Mouse (Mus musculus) layer of hippocampus, adult 11-12 months (tissue): Measurements from ENCODE around the gene Pdgfc.
A peak's percentile ranks its signal among the peaks of the same experiment; 100 is the strongest.

ENCODE experiments used
- DNase-seq: peaks from one replicate; pipeline ENCODE4 v3.0.0; 2022; ENCODE audit warnings: low spot score

Gene Pdgfc

DNA sequence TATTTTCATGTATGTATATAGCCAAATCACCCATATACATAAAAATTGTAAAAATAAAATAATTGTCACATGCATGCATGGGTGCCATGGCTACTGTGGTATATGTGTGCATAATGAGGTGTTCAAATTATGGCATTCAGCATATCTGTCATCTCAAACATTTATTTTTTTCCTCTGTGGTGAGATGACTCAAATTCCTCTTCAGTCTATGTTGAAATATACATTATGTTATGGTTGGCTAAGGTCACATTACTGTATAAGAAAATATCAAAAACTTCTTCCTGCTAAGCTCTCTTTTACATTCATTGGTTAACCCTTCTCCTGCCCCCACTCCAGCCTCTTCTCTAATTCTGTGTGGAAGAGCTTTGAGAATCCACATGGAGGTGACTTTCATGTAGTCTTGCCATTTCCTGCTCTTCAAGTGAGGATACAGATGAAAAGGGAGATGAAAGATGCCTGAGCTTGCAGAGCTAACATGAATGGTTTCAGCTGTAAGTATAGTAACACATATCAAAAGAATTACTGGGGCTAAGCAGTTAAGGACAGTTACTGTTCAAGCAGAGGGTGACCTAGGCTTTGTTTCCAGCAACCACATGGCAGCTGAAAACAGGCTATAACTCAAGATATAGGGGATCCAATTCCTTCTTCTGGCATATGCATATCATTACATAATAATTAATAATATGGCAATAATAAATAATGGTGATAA lies 124.4 kb downstream of the Pdgfc start:
- DNase-seq, result no peak

- DNase-seq, result no peak
Observed at GRCm38 (mm10) chr3:81162129-81162528, 125.9 kb downstream of the Pdgfc start.

DNA sequence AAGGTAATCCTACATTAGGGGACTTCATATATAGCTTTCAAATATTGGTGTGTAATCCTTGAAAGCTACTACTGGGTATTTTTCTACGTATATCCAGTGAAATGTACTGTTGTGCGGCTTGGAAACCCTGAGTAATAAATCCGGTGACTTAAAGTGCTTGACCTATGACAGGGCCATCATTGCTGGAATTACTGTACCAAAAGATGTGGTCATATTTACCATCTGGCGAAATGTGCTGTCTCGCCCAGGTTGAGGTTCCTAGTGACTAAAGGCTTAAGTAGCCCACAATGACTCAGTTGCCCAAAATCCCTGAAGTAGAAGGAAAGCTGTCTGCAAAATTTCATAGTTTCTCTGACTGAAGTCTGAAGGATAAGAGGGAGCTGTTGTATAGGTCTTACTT lies 127.9 kb downstream of the Pdgfc start:
- DNase-seq, result no peak

GRCm38 (mm10) chr3:81170073-81170809 lies 134.0 kb downstream of the Pdgfc start:
- DNase-seq, result no peak

DNA sequence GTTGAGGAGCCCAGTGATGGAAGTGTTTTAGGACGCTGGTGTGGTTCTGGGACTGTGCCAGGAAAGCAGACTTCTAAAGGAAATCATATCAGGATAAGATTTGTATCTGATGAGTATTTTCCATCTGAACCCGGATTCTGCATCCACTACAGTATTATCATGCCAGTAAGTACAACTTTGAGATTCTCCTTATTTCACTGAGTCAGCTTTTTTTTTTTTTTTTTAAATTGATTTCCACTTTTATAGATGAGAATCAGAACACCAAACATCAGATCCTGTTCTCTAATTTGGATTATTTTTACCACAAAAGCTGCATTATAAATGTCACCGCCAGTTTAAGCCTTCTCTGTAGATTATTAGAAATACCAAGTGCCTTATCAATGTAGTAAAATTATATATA lies 138.6 kb downstream of the Pdgfc start:
- DNase-seq, result no peak

DNA sequence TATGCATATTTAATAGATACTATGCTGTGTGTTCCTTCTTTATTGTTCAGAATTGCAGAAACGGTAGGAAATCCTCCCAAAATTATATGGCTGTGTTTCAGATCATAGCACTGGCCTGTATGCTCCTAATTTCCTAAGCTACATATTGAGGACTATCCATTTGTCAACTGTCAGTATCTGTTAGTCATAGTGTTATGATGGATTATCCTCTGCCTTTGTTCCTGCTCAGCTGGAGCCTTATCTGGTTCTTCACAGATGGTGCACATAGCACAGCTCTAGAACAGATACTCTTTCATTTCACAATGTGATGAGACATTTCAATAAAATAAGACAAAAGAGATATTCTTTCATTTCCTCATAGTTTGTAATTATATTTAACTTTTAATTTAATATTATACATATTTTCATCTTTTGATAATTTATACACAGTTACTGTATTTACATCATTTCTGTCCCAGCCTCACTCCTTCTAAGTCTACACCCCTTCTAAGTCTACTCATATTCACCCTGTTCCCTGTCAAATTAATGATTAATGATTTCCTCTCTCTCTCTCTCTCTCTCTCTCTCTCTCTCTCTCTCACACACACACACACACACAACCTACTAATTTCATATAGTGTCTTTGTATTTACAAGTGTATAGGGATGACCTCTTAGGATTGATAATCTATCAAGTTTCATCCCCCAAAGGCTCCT lies 145.2 kb downstream of the Pdgfc start:
- DNase-seq, result peak; percentile 12

- DNase-seq, result no peak
Observed at GRCm38 (mm10) chr3:81196937-81197336, 160.7 kb downstream of the Pdgfc start.

- no peak for DNase-seq
Observed at GRCm38 (mm10) chr3:81197644-81198043, 161.4 kb downstream of the Pdgfc start.

DNA sequence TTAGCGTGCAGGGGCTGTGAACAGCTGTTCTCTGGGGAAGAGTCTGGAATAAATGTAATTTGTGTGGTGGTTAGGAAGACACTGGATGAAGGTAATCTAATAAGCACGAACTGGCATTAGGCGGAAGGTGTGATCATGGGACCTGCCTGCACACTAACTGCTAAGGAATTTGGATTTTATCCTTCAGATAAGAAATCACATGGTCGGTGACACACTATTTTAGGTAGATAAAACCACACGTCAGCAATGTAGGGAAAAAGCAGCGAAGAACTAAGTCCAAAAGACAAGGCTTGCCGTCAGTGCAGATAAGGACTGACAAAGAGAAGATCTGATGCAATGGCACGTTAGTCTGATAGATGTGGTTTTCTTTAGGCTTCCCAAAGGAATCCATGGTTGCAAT lies 164.4 kb downstream of the Pdgfc start:
- DNase-seq, result no peak

- no peak for DNase-seq
Observed at GRCm38 (mm10) chr3:81205201-81205600, 169.0 kb downstream of the Pdgfc start.

- DNase-seq, result no peak
Observed at GRCm38 (mm10) chr3:81208246-81208645, 172.0 kb downstream of the Pdgfc start.

DNA sequence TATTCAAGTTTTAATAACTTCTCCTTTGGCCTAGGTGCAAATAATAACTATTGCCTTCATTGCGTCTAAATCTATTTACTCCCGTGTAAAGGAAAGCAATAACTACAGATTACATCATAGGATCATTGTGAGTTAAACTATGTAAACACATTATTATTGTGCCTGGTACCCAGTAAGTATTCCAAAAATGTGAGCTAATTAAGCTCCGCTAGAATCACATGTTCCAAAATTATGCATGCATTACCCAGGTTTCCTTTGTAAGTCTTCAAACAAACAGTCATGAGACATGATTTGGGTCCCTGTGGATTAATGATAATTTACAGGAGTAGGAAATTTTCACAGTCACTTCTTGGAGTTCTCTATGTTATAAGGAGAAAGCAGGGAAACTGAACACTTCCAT lies 174.9 kb downstream of the Pdgfc start:
- DNase-seq, result no peak

DNA sequence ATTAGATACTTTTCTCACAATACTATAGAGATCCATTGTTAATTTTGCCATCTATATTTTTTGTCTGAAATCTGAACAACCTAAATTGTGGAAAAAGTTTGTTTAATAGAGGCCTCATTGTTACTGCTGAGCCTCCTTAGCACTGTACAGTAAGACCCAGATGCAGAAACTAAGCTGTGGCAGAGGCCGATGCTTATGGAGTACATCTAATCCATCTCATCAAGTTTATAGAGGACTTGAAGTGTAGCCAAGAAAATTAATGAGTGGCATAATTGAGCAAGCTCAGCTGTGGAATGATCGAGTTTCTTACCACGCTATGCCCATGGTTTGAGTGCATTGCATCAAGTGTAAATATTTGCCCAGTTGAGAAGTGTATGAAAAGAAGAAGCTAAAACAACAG lies 175.4 kb downstream of the Pdgfc start:
- DNase-seq, result no peak

GRCm38 (mm10) chr3:81215547-81216118 lies 179.4 kb downstream of the Pdgfc start:
- DNase-seq, result no peak

DNA sequence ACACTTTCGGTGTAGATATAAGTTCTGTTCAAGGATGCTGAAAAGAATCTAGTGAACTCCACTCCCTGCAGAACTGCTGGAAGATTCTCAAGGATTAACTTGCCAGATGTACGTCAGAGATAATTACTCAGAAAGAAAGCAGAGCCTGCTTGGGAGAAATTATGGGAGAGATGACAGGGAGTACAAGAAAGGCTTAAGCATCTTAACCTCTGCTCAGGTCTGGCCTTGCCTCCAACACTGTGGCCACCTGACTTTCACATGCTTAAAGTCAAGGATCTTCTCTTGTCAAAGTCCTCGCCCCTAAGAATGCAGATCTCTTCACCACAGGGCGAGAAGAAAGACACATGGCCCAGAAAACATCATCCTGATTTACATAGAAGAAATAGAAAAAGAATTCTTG lies 185.5 kb downstream of the Pdgfc start:
- DNase-seq, result no peak

DNA sequence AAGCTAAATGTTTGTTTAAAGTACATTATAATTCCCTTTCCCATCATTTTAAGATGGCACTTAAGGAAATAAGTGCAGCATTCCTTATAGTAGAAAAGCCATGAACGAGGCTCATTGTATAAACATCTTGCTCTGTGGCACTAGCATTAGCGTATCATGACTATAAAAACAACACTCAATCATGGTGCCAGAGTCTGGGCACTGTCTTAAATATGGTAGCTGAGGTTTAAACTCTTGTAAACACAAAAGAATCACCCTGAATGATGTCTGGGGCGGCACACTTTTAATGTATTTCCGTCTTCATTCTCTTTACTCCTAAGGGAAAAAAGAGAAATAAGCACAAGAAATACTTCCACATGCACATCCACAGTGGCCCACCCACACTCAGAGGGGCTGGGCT lies 192.1 kb downstream of the Pdgfc start:
- DNase-seq, result no peak

DNA sequence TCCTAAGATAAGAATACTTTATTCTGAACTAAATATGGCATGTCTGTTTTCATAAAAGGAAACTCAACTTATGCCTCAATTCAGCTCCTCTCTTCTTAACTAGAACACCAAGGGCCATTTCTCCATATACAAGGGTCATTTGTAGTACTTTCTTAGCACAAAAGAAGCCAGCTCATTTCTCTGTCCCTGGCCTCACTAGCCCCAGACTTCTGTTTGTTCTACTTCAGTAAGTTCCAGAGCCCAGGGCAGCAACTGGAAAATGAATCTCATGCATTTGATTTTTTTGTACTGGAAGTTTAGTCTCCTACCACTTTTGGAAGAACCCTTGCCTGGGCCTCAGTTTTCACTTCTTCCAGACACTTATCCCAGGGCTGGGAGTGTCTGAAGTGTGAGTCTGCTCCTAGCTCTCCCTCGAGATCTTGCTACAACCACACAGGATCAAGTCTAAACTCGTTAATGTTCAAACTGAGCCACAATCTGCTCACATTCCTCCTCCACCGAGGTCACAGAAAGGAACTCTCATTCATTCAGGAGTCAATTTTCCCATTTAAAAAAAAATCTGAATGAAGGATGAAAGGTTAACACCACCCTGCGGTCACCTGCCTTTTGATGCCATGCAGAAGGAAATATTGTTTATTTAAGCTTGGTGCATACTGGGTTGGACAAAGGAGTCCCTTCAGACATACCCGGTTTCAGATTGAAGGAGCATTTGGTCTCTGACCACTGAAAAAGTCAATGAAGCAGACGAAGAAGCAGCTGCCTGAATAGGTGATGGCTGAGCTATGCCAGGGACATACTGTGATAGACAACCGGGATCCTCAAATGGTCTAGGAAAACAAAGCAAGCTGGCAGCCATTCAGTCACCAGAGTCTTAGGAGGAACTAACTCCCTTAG lies 206.7 kb downstream of the Pdgfc start:
- DNase-seq, result no peak

- DNase-seq, result no peak
Observed at GRCm38 (mm10) chr3:81243591-81243990, 207.4 kb downstream of the Pdgfc start.

GRCm38 (mm10) chr3:81262801-81263200 lies 226.6 kb downstream of the Pdgfc start:
- DNase-seq, result no peak
